Mouse (Mus musculus) testis, postnatal 14 days (tissue): ENCODE data around the gene Zfp692.
"Not testable (repeated sequence)": the region's sequence is repeated elsewhere in the genome, so short reads cannot be mapped to it uniquely, and the experiment has no call there.

Source experiments
- DNase-seq: peaks from one replicate; pipeline ENCODE4 v3.0.0; 2021; ENCODE audit warnings: low spot score

Zfp692 gene

DNA sequence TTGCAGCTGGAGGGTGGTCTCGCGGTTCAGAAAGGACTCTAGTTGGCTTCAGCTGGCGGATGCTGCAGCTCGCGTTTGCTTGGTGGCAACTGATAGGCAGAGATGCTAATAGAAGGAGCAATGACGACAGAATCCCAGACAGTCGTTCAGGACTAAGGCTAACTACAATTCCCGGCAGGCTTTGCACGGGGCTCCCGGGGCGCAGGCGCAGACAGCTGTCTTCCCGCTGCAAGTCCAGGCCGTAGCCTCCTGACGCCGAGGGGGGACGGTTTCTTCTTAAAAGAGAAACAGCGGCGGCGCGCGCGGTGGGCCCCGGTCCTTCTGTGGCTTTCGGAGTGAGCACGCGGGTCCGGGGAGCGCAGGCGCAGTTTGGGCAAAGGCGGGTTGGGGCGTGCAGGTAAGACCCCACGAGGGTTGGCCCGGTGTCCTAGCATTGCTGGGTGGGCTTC lies at the start of gene Zfp692:
Gene Zfp692 (plus strand): TSS at position 210 of the 449 bp plus-strand sequence.
- DNase-seq = peak; percentile 94

DNA sequence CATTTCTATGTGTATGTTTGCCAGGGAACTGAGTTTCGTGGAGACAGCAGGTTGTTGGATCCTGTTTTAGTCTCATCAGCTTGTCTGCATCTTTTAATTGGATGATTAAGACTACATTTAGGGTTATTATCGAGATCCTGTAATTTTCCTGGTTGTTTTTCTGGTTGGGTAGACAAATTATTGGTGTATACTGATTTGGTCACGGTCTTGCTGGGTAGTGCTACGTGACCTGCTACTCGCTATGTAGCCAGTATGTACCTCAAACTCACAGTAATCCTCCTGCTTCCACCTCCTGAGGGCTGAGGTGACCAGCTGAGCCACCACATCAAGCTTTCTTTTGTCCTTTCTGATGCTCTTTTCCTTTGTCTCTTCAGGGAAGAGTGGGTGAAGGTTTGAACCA lies 49.1 kb upstream of the Zfp692 start:
- DNase-seq = no peak

DNA sequence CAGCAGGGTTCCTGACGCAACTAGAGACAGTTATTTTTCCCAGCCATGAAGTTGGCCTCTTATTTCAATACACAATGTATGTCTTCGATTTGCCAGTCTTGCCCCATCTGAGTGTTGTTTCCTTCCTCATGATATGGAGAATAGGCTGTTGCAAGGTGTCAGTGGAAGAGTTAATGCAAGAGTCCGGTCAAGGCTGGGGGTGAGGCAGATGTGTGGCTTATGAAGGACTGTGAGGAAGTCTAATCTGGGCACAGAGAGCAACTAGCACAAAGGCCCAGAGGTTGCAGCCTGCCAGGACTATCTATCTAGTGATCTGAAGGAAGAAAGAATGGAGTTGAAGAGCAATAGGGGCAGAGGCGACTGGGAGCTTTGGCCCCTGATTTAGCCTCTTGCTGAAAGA lies 46.7 kb upstream of the Zfp692 start:
- no peak for DNase-seq

DNA sequence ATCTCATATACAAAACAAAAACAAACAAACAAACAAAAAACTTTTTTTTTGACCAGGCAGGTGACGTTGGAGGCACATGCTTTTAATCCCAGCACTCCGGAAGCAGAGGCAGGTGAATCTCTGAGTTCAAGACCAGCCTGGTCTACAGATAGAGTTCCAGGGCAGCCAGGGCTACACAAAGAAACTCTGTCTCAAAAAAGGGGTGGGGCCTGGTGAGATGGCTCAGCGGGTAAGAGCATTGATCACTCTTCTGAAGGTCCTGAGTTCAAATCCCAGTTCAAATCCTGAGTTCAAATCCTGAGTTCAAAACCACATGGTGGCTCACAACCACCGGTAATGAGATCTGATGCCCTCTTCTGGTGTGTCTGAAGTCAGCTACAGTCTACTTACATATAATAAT lies 45.0 kb upstream of the Zfp692 start:
- no peak for DNase-seq

DNA sequence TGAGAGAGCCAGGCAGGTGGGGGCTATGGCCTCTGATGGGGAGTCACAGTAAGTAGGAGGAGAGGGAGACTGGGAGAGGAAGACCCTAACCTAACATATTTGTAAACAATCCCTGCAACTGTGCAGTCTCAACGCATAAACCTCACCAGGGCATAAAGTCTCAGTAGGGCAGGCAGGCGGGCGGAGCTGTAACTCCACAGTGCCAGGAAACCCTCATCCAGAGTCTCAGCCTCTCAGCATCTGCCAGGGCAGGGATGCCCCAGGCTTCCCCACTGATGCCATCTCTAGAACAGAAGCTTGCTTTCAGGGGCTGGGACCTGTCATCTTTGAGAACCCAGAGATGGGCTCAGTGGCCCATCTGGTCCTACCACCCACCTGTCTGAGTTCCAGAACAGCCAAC lies 44.5 kb upstream of the Zfp692 start:
- no peak for DNase-seq

DNA sequence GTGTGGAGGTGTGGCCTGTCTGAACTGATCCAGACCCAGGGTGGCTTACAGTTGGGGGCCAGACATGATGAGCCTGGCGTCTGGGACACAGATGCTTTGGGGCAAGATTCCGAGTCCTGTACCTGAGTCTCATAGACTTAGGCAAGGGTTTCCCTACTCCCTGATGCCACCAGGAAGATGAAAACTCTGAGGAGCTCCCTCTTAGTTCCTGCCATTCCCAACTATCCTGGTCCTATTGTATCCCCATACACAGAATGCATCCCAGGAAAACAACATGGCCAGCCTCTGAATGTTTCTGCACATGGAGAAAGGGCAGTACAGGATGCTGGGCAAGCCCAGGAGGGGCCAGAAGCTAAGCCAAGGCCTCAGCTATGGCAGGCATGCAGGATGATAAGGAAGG lies 43.4 kb upstream of the Zfp692 start:
- DNase-seq = no peak

DNA sequence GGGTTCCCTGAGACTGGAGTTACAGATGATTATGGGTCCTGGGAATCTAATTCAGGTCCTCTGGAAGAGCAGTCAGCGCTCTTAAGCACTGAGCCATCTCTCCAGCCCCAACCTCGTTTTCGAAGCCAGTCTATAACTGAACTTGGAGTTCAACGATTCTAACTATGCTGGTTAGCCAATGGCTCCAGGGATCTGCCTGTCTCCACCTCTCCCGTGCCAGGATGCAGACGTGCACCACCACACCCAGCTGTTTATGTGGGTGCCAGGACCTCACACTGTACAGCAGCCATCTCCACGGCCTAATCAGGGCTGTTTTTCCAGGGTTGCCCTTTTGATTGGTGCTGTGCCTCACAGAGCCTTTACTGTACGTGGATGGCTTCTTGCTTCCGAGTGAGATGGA lies 42.3 kb upstream of the Zfp692 start:
- no peak for DNase-seq

DNA sequence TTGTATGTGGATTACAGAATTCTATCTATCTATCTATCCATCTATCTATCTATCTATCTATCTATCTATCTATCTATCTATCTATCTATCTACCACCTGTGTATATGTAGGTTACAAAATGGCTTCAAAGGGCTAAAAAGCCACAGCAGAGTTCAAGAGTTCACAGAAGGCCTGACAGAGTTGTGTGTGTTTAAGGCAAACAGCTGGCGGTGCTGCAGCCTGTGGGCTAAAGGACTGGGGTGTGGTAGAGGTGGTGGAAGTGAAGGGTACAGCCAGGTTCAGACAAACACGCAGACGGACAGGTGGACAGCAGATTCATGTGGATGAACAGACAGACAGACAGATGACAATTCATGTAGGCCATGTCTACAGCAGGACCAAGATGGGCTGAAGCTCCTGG lies 38.6 kb upstream of the Zfp692 start:
- DNase-seq = no peak

DNA sequence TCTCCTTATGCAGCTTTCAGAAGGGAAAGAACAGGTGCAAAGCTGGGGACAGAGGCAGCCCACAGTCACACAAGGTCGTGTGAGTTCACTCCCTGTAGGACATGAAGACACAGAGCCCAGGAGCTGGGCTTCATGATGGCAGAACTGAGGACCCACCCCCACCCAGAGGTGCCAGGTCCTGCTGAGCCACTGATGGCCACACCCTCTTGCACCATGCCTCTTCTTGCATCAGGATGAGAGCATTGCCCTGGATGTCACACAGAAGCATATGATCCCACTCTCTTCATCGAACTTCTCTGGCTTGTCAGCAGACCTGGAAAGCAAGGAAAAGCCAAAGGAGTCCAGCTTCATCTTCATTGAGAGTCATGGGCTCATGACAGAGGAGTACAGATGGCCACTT lies 32.3 kb upstream of the Zfp692 start, which contains the start of gene 4930438A08Rik:
Gene 4930438A08Rik (plus strand): TSS at position 228 of the 400 bp plus-strand sequence.
- DNase-seq = no peak

DNA sequence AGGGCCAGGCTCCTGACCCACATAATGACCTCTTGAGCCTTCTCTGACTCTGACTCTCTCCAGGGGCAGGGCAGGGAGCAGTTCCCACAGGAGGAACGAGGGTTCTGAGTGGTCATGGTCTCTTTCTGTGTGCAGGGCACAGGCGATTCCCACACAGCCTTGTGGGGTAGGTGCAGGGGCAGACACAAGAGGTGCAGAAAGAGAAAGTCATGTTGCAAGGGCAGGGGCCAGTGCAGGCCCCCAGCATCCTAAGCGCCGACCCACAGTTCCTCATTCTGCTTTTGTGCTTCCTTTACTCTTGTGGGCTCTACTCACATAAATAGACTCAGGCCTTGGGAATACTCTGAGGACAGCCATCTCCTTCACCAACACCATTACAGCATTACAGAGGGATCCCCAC lies 31.1 kb upstream of the Zfp692 start:
- DNase-seq = no peak

DNA sequence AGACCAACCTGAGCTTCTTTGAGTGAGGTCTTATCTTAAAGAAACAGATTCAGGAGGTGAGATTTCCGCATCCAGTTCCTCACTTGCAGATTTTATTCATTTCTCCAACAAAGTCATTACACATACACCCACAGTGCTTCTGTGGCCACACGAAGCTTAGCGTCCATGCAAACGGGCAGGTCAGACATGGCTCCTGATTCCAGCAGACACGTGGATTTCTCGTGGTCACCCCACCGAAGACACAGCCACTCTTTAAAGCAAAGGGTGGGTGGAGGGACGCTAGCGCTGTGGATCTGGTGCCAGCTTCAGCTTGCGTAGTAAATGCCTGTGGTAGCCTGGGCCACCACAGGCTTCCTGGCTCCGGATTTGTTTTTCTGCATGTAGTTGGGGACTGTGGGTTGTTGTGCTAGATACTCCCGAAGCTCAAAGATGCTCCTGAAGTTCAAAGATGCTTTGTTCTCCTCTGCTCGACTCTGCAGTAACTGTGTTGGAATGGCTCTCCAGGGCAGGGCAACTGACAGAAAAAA lies 24.8 kb upstream of the Zfp692 start:
- no peak for DNase-seq

DNA sequence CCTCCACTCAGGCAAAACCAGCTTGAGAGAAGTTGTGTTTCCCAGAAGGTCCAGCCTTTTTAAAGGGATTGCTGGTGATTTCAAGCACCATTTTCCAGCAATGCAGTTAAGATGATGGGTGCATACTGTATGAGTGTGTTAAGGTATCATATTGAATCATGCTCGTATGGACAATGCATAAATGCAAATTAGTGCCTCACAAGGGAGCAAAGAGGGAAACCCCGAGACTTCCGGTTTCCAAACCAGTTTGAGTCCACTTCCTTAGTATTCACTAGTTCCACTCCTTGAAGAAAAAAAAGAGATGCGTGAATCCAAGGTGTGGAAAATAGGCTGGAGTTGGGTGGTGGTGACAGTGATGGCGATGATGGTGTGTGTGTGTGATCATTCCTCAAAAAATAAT lies 24.4 kb upstream of the Zfp692 start:
- DNase-seq = no peak

DNA sequence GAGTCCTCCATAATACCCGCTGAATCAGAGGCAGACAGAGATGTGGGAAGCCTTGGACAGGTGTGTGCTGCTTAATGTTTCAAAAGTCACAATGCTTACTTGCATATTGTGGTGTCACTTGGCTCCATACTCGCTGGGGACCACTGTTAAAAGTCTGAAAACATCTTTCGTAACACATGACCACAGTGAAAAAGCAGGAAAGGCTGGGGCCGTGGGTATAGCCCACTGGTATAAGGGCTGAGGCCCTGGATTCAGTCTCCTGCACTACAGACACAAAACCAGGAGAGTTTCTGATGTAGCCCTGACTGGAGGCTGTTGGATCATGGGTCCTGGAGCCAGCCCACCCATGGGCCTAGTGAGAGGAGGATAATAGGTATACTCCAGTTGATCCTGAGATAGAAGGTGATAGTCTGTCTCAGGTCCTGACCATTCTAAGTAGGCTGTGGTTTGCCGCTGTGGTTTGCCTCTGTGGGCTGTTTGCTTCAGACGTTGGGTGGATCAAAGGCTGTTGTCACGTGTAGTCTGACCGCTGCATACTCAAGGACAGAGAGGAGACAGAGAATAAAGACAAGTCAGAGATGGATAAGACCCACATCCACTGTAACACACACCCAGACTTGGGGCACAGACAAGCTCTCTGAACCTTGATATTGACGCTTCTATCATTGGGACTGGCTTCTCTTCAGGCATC lies 16.7 kb upstream of the Zfp692 start:
- DNase-seq = no peak

DNA sequence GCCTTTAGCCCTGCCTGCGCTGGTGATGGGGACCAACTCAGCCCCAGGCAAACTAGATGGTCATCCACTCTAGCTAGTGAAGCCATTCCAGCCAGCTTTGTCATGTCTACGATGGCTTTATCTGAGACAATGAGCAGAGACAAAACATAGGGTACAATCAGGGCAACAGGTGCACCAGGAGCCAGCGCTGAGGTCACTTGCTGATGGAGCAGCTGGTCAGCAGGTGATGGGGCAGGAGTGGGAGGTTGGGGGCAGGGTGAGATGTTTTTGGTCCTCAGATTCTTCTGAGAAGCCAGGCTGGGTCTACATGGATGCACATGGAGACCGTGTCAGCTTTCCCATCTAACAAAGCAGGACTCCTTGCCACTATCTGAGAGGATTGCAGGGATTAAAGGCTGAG lies 16.1 kb upstream of the Zfp692 start:
- no peak for DNase-seq

DNA sequence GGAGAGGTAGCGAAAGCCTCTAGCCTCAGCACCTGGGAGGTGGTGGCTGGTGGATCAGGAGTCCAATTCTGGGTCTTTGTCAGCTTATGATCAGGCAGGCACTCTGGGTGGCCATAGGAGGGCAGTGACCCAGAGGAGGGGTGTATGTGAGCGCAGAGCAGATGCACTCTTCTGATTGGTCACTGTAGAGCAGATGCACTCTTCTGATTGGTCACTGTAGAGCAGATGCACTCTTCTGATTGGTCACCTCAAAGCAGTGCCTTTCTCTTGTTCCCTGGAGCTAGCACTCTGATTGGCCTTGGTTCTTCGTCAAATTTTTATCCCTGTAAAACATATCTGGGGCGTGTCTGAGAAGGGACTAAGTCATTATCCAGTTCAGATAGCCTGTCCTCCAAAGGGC lies 14.1 kb upstream of the Zfp692 start:
- DNase-seq = no peak

DNA sequence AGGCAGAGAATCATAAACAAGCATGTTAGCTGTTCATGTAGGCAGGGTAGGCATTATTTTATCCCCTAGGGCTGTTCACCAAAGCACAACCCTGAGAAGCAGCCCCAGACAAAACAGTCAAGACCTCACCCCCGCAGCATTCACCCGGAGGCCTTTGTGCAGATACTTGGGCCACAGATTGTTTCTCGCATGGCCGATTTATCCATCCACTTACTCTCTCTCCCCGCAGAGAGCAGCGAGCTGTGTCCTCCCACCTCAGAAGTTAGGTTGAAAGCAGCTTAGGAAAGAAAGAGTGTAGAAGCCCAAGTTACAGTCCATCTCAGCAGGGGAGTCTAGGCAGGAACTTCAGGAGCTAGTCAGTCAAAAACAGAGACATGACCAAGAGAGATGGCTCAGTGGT lies 9.5 kb upstream of the Zfp692 start:
- DNase-seq = no peak

DNA sequence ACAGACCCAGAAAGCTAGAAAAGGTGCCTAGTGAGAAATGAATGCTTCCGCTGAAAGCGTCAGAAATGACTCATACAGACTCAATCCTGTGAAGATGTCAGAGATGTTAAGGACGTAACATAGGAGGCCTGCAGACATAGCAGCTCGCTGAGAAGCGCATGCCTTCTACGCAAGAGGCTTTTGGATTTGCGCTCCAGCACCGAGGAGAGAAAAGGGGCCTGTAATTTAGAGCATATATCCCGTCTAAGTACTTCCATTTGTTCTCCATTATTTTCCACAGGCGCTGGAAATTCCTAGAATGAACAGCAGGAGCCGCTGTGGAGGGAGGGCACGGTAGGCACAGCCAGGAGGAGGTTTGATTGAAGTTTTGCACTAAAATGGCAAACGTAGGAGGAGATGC lies 5.8 kb upstream of the Zfp692 start:
- DNase-seq = peak; percentile 65

DNA sequence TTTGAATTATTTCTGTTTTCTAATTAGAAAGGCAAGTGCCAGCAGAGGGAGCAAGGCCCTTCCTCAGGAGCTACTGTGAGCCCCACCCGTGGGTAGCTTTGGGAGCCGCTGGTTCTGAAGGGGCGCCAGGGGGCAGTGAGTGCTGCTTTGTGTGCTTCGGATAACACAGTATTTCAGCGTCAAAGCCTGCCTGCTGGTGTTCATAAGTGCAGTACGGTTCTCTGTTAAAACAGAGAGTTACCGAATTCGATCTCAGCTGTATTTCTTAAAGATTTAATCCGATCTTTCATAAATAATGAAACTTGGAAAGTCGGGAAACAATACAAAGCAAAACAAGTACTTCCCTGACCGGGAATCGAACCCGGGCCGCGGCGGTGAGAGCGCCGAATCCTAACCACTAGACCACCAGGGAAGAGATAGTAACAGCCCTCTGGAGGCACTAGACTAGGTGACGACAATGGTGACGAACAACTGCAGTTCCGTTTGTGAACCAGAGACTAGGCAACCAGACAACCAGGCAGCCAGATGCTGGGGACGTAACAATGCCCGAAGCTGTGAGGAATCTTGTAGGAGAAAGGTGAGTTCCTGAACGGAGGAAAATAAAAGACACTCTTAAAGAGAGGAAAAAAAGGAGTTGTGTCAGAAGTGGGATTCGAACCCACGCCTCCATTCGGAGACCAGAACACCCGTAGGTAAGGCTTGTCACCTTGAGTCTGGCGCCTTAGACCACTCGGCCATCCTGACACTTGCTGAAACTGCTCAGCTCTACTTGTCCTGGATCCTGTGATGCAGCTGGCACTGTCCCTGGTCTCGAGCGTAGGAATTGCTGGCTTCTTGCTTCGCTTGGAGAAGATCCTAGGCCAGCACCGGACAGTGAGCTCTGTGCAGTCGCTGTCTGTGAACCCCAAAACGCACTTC lies 4.8 kb upstream of the Zfp692 start:
- peak; percentile 89 for DNase-seq

DNA sequence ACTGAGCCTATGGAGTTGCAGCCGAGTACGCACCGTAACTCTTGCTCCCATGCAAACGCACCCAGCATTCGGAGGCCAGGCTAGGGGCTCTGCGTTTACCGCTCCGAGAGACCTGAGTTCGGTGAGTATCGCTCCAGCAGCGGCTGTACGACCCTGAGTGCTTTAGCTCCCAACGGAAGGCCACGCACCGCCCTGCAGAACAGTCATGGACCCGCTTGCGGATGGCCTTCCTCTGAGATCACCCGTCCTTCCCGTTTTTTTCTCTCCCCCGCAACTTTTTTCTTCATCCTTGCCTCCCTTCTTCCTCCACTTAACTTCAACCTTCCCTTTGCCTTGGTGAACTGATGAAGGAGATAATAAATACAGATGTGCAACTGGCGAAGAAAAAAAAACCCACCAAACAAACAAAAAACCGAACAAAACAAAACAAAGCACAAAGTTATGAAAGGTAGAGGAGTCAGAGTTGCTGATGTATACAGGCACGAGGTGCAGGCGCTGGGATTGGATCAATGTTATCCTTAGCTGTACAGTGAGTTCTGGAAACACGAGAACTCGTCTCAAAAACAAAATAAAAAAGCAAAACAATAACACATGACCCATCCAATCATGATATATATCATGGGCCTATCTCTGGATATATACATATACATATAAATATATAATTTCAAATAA lies 4.0 kb upstream of the Zfp692 start:
- no peak for DNase-seq

DNA sequence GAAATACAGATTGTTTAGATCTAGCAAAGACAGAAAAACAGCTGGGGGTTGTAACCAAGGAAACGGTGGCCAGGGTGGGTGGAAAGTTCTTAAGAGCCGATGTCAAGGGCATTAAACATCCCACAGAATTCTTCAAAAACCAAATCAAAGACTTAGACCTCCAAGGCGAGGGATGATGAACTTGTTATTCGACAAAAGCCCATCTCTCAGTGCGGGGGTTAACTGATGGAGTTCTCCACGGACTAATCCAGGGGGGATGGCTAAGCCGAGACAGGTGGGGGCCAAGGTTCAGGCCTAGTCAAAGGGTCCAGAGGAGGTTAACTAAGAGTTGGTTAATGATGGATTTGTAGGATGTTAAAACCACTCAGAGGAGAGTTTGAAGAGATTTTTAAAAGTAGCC lies 3.3 kb upstream of the Zfp692 start:
- DNase-seq = no peak

DNA sequence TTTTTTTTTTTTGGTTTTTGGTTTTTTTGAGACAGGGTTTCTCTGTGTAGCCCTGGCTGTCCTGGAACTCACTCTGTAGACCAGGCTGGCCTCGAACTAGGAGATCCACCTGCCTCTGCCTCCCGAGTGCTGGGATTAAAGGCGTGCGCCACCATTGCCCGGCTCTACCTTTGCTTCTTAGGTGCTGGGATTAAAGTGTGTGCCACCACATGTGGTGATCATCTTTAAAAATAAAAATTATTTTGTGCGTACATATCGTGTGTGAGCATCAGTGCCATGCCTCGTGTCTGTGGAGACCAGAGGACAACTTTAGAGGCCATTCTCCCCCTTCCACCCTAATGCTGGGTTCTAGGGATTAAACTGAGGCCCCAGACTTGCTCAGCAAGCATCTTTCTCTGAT lies 1.6 kb upstream of the Zfp692 start:
- not testable (repeated sequence) for DNase-seq

DNA sequence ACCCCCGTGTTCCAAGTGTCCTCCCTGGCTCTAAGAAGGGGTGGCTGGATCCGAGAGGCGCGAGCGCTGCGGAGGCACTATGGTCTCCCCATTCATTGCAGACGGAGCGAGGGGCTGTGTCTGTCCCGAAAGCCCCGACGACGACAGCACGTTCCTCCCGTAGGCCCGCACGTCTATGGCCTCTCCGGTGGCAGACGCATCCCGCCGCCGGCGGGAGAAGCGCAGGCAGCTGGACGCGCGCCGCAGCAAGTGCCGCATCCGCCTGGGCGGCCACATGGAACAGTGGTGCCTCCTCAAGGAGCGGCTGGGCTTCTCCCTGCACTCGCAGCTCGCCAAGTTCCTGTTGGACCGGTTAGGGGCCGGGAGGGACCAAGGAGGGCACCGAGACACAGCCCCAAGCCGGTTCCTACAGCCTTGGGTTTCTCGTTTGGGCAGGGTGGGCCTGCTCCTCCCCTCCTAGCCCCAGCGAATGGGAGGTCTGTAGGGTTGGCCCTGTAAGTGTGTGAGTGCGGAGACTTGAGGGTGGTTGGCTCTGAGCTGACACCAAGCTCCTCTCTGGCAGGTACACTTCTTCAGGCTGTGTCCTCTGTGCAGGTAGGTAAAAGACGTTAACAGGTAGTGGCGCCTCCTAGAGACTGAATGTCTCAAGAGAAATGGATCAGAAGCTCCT lies 677 bp downstream of the Zfp692 start:
- peak; percentile 70 for DNase-seq
